Mouse (Mus musculus) hindbrain, embryonic 15.5 days (tissue): Measurements from ENCODE around the gene Igf2bp3. TPM values are rescaled to one million over a fixed set of nuclear protein-coding genes. Genes with fewer than 3 reads are reported as not detected.

Experiments used
- ATAC-seq: fragments of 200-750 bp; cut with Nextera tagmentation; 2 replicates; pipeline ENCODE4 v1.8.0; 2017; ENCODE audit warnings: low read depth, moderate number of reproducible peaks, moderate TSS enrichment; ENCODE audit not compliant: low FRiP score
- H3K27ac ChIP-seq: fragments of 300-500 bp; sonication (generic); replicated peaks from 2 replicates; pipeline ENCODE4 v1.5.1; 2015; ENCODE audit warnings: mild to moderate bottlenecking, inconsistent platforms
- H3K27me3 ChIP-seq: fragments of 300-500 bp; sonication (generic); 2 replicates; pipeline ENCODE4 v1.6.1; 2015; ENCODE audit warnings: control low read depth, inconsistent platforms
- H3K36me3 ChIP-seq: fragments of 300-500 bp; sonication (generic); 2 replicates; pipeline ENCODE4 v1.6.1; 2015; ENCODE audit warnings: control low read depth, inconsistent platforms
- H3K4me1 ChIP-seq: fragments of 300-500 bp; sonication (generic); replicated peaks from 2 replicates; pipeline ENCODE4 v1.6.1; 2015; ENCODE audit warnings: control low read depth, inconsistent platforms
- H3K4me2 ChIP-seq: fragments of 300-500 bp; sonication (generic); 2 replicates; pipeline ENCODE4 v1.6.1; 2015; ENCODE audit warnings: moderate library complexity, mild to moderate bottlenecking, inconsistent platforms
- H3K4me3 ChIP-seq: fragments of 300-500 bp; sonication (generic); 2 replicates; pipeline ENCODE4 v1.5.1; 2015; ENCODE audit warnings: mild to moderate bottlenecking, inconsistent platforms
- H3K9ac ChIP-seq: fragments of 300-500 bp; sonication (generic); 2 replicates; pipeline ENCODE4 v1.6.1; 2015; ENCODE audit warnings: inconsistent platforms
- H3K9me3 ChIP-seq: fragments of 300-500 bp; sonication (generic); 2 replicates; pipeline ENCODE4 v1.6.1; 2016; ENCODE audit warnings: control low read depth, inconsistent platforms
- WGBS: fragments of 180-500 bp; shearing (Covaris S2); methylation state at CpG from one replicate; pipeline ENCODE4 v1.1.7; 2015; 5-methylcytosine and 5-hydroxymethylcytosine counted together
- polyA plus RNA-seq: library from polyadenylated mRNA; unstranded; fragments of >200 nt; fragmentation: Nextera tagmentation; extraction: Ambion mirVana; gene quantifications from 2 replicates; pipeline ENCODE4 v1.2.1, GENCODE M21; 2015

Igf2bp3 gene
- polyA plus RNA-seq, 1 experiment from 2014 or later: 24.9 TPM

DNA sequence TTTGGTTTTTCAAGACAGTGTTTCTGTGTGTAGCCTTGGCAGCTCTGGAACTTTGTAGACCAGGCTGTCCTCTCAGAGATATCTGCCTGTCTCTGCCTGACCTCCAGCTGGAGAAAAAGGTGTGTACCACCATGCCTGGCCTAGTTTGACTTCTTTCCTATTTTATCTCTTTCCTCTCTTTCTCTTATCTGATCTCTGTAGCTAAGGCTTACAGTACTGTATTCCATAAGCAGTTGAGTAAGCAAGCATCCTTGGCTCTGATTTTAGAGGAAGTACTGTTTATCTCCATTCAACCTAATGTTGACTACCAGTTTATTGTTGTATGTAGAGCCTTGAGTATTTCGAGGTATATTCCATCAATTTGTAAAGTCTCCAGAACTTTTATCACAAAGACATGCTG lies 135.4 kb downstream of the Igf2bp3 start:
- peaks cover 26% of the 10 kb centered on the region for H3K4me1 ChIP-seq
- H3K36me3 ChIP-seq: peaks cover 11% of the 10 kb centered on the region
- H3K4me2 ChIP-seq: no peak overlapping the region
- no peaks in the 10 kb centered on the region for H3K27me3 ChIP-seq
- H3K9ac ChIP-seq: no peak overlapping the region
- no peak overlapping the region for H3K27ac ChIP-seq
- no peaks in the 10 kb centered on the region for H3K9me3 ChIP-seq
- no peak for ATAC-seq
- no peak overlapping the region for H3K4me3 ChIP-seq
- WGBS: 90% methylated on average over 1 of the region's 1 CpGs

DNA sequence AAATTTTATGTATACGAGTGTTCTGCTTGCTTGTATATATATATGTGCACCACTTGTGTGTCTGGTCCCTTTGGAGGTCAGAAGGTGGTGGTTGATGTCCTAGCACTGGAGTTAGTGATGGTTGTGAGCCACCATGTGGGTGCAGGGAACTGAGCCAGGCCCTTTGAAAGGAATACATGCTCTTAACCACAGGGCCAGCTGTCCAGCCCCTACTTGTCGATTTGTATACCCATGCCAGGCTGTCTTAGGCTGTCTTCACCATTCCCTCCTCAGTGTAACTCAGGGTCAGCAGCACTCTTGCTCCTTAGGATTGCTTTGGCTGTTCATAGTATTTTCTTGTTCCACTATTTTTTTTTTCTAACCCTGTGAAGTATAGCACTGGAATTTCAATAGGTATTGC lies 136.9 kb downstream of the Igf2bp3 start:
- no peak overlapping the region for H3K9ac ChIP-seq
- no peak overlapping the region for H3K4me2 ChIP-seq
- ATAC-seq: no peak
- no peaks in the 10 kb centered on the region for H3K36me3 ChIP-seq
- no peaks in the 10 kb centered on the region for H3K9me3 ChIP-seq
- H3K4me3 ChIP-seq: no peak overlapping the region
- no peak overlapping the region for H3K27ac ChIP-seq
- H3K4me1 ChIP-seq: peaks cover 30% of the 10 kb centered on the region
- H3K27me3 ChIP-seq: no peaks in the 10 kb centered on the region
- 85% methylated on average over 2 of the region's 2 CpGs for WGBS

GRCm38 (mm10) chr6:49074117-49074490 lies 140.7 kb downstream of the Igf2bp3 start:
- no peak; the same call in 1 of the 2 replicates for ATAC-seq
- WGBS: under 1% methylated on average over 19 of the region's 19 CpGs
- Histone ChIP-seq H3K9me3 (no peaks in the 10 kb centered on the region), H3K27ac (peak overlapping the region; percentile 89), H3K27me3 (0 out of 2 replicates have a peak, but pooled peaks cover 3% of the 10 kb centered on the region), H3K4me1 (peaks cover 30% of the 10 kb centered on the region), H3K4me2 (peak overlapping the region; percentile 71), H3K36me3 (no peaks in the 10 kb centered on the region), H3K4me3 (peak overlapping the region; percentile 94), H3K9ac (peak overlapping the region; percentile 93)

- Histone ChIP-seq H3K9me3 (no peaks in the 10 kb centered on the region), H3K27me3 (0 out of 2 replicates have a peak, but pooled peaks cover 3% of the 10 kb centered on the region), H3K4me3 (peak within 1 kb of the TSS; percentile 94), H3K4me1 (peaks cover 30% of the 10 kb centered on the region), H3K36me3 (no peaks in the 10 kb centered on the region), H3K4me2 (peak within 1 kb of the TSS; percentile 71), H3K9ac (peak within 1 kb of the TSS; percentile 93), H3K27ac (peak within 1 kb of the TSS; percentile 89)
- whole genome bisulfite sequencing: under 1% methylated on average over 49 of the region's 49 CpGs
- ATAC-seq: peak; percentile 98
Observed at GRCm38 (mm10) chr6:49073304-49074116, 141.2 kb downstream of the Igf2bp3 start, which contains the start of gene Malsu1. Malsu1 (plus strand) TSS chr6:49073795.

GRCm38 (mm10) chr6:49068361-49068760 lies 146.4 kb downstream of the Igf2bp3 start:
- Histone ChIP-seq H3K27ac (no peak overlapping the region), H3K9ac (no peak overlapping the region), H3K4me2 (no peak overlapping the region), H3K27me3 (0 out of 2 replicates have a peak, but pooled peaks cover 3% of the 10 kb centered on the region), H3K4me3 (no peak overlapping the region), H3K9me3 (no peaks in the 10 kb centered on the region), H3K36me3 (no peaks in the 10 kb centered on the region), H3K4me1 (0 out of 2 replicates have a peak, but pooled peaks cover 3% of the 10 kb centered on the region)
- 57% methylated on average over 3 of the region's 4 CpGs for WGBS
- no peak for ATAC-seq

DNA sequence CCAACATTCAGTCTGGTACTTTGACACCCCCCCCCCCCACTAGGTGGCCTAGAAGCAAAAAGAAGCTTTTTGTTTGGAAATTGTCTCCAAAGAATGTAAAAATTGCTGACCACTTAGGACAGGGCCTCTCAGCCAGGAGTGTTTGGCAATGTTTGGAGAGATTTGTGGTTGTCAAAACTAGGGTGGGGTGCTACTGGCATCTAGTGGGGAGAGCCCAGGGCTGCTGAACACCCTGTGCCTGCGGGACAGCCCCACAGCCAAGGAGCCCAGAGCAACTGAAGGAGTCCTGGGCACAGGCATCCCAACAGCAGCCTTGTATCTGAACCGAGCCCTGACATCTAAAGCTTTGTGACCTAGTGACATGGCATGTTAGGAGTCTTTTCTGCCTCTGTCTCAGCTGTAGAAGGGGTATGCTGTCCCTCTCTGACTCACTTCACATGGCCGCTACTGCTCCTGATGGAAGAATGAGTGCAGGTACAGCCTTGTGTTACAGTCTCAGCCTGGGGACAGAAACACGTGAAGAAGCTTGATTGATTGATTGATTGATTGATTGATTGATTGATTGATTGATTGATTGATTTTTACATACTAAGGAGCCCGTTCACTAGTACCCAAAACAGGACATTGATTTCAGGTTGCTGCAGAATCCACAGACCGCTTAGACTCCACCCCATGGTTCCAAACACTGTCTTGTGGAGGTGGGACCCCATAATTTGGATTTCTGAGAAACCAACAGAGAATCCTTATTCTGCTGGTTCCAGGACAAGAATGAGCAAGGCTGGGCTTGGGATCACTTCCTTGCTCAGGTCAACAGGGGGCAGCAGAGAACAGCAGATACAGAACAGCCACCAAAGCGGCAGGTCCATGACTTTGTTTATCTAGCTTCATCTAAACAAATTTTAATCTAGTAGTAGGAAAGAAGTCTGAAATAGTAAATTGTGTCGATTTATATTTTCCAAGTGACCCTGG lies 157.4 kb downstream of the Igf2bp3 start:
- H3K36me3 ChIP-seq: no peaks in the 10 kb centered on the region
- 31% methylated on average over 8 of the region's 8 CpGs for WGBS
- H3K4me1 ChIP-seq: peaks cover 18% of the 10 kb centered on the region
- no peak overlapping the region for H3K27ac ChIP-seq
- no peak overlapping the region for H3K9ac ChIP-seq
- H3K27me3 ChIP-seq: no peaks in the 10 kb centered on the region
- no peak overlapping the region for H3K4me2 ChIP-seq
- peak; percentile 62; the same call in 1 of the 2 replicates for ATAC-seq
- no peak overlapping the region for H3K4me3 ChIP-seq
- no peaks in the 10 kb centered on the region for H3K9me3 ChIP-seq

- Histone ChIP-seq H3K4me1 (peaks cover 18% of the 10 kb centered on the region), H3K27ac (peak overlapping the region; percentile 66; the same call in 1 of the 2 replicates), H3K4me3 (no peak overlapping the region), H3K4me2 (no peak overlapping the region), H3K9ac (no peak overlapping the region), H3K27me3 (no peaks in the 10 kb centered on the region), H3K9me3 (no peaks in the 10 kb centered on the region), H3K36me3 (no peaks in the 10 kb centered on the region)
- no peak for ATAC-seq
- WGBS: 51% methylated on average over 9 of the region's 9 CpGs
Observed at GRCm38 (mm10) chr6:49056009-49056408, 158.7 kb downstream of the Igf2bp3 start.

- ATAC-seq: peak; percentile 76
Observed at GRCm38 (mm10) chr6:49055256-49055733, 159.5 kb downstream of the Igf2bp3 start.

DNA sequence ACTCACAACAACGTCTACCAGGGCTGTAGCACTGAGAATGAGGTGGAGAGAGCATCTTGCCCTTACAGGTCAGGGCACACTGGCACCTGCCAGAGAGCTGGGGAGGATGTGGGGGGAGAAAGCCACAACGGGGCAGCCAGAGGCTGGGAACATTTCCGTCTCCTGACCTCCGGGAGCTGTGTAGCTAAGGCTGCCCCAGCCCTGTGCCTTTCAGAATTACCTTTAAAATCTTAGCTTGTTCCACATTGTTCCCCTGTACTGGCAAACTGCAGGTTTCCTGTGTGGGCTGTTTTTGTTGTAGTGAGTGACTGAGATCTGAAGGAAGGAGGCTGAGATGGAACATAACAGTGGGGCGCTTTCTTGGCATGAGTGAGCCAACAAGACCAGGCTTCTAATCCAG lies 162.6 kb downstream of the Igf2bp3 start:
- peaks cover 18% of the 10 kb centered on the region for H3K4me1 ChIP-seq
- no peak overlapping the region for H3K4me2 ChIP-seq
- 85% methylated on average over 5 of the region's 5 CpGs for WGBS
- no peak overlapping the region for H3K9ac ChIP-seq
- H3K9me3 ChIP-seq: no peaks in the 10 kb centered on the region
- no peak overlapping the region for H3K4me3 ChIP-seq
- no peak overlapping the region for H3K27ac ChIP-seq
- no peaks in the 10 kb centered on the region for H3K36me3 ChIP-seq
- H3K27me3 ChIP-seq: no peaks in the 10 kb centered on the region
- ATAC-seq: no peak

More at GRCm38 (mm10) chr6:49055256-49055733, 159.5 kb downstream of the Igf2bp3 start:
- H3K27me3 ChIP-seq: no peaks in the 10 kb centered on the region
- no peaks in the 10 kb centered on the region for H3K36me3 ChIP-seq
- no peak overlapping the region for H3K4me3 ChIP-seq
- WGBS: 3% methylated on average over 7 of the region's 7 CpGs
- peak overlapping the region; percentile 66 for H3K27ac ChIP-seq
- H3K9me3 ChIP-seq: no peaks in the 10 kb centered on the region
- no peak overlapping the region for H3K9ac ChIP-seq
- peak overlapping the region; percentile 37 for H3K4me2 ChIP-seq
- peaks cover 18% of the 10 kb centered on the region for H3K4me1 ChIP-seq

GRCm38 (mm10) chr6:49050677-49051410 lies 163.9 kb downstream of the Igf2bp3 start:
- Histone ChIP-seq H3K9ac (no peak overlapping the region), H3K4me2 (no peak overlapping the region), H3K27ac (no peak overlapping the region), H3K4me3 (no peak overlapping the region), H3K4me1 (peaks cover 12% of the 10 kb centered on the region), H3K36me3 (no peaks in the 10 kb centered on the region), H3K9me3 (no peaks in the 10 kb centered on the region), H3K27me3 (no peaks in the 10 kb centered on the region)
- ATAC-seq: no peak
- 69% methylated on average over 11 of the region's 11 CpGs for WGBS

- no peaks in the 10 kb centered on the region for H3K9me3 ChIP-seq
- no peaks in the 10 kb centered on the region for H3K27me3 ChIP-seq
- no peak for ATAC-seq
- H3K9ac ChIP-seq: no peak overlapping the region
- H3K4me2 ChIP-seq: no peak overlapping the region
- H3K4me1 ChIP-seq: no peaks in the 10 kb centered on the region
- 89% methylated on average over 10 of the region's 10 CpGs for WGBS
- no peaks in the 10 kb centered on the region for H3K36me3 ChIP-seq
- H3K4me3 ChIP-seq: no peak overlapping the region
- H3K27ac ChIP-seq: no peak overlapping the region
Observed at GRCm38 (mm10) chr6:49048395-49048794, 166.4 kb downstream of the Igf2bp3 start.
